Mouse (Mus musculus): Measurements from ENCODE around the gene Klhl30. TPM values are rescaled to one million over a fixed set of nuclear protein-coding genes. Genes with fewer than 3 reads are reported as not detected.
A peak's percentile ranks its signal among the peaks of the same experiment; 100 is the strongest.

Gene Klhl30
- polyA plus RNA-seq, 1 experiment = not detected

GRCm38 (mm10) chr1:91356105-91356504 is 5.3 kb downstream of the Klhl30 start:
- Histone ChIP-seq H3K4me1 (ENCODE audit: control insufficient read depth, insufficient read depth, low read length) (no peaks in the 10 kb centered on the region), H3K4me3 (ENCODE audit: insufficient read depth, low read length) (no peak overlapping the region), H3K27ac (ENCODE audit: insufficient read depth, low read depth, low read length) (no peak overlapping the region)
- TF ChIP-seq CTCF (IDR thresholded peaks at IDR 0.05; ENCODE audit: low read depth, low read length) (no peak), POLR2A (IDR thresholded peaks at IDR 0.05; ENCODE audit: borderline replicate concordance, low read depth, low read length) (no peak)

DNA sequence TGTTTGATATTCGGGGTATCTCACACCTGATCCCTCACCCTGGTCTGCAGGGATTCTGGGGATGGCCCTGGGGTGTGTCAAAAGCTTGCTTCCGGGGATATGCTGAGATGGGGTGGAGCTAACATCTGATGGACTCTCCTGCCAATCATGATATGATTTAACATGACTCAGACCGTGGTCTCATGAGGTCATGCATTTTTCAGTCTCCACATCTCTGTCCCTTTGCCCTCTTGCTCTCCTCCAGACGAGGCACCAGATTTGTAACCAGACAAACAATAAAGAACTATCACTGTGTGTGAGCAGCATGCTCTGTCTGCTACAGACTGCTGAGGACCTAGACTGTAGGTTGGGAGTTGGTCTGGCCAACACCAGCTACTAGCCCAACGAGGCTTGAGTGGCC is 11.3 kb downstream of the Klhl30 start:
- H3K27ac ChIP-seq (ENCODE audit: insufficient read depth, low read depth, low read length) = no peak overlapping the region

GRCm38 (mm10) chr1:91364822-91365644 is 14.2 kb downstream of the Klhl30 start:
- no peak overlapping the region for H3K4me3 ChIP-seq (ENCODE audit: insufficient read depth, low read length)
- no peak for TF ChIP-seq POLR2A (IDR thresholded peaks at IDR 0.05; ENCODE audit: borderline replicate concordance, low read depth, low read length)
- TF ChIP-seq CTCF (IDR thresholded peaks at IDR 0.05; ENCODE audit: low read depth, low read length) = no peak
- no peak overlapping the region for H3K27ac ChIP-seq (ENCODE audit: insufficient read depth, low read depth, low read length)

More for the DNA sequence above, 11.3 kb downstream of the Klhl30 start:
- H3K4me1 ChIP-seq (ENCODE audit: control insufficient read depth, insufficient read depth, low read length) = peaks cover 2% of the 10 kb centered on the region; the same call in 1 of the 2 replicates
- H3K4me3 ChIP-seq (ENCODE audit: insufficient read depth, low read length) = no peak overlapping the region
- TF ChIP-seq CTCF (IDR thresholded peaks at IDR 0.05; ENCODE audit: low read depth, low read length) = no peak
- TF ChIP-seq POLR2A (IDR thresholded peaks at IDR 0.05; ENCODE audit: borderline replicate concordance, low read depth, low read length) = no peak

DNA sequence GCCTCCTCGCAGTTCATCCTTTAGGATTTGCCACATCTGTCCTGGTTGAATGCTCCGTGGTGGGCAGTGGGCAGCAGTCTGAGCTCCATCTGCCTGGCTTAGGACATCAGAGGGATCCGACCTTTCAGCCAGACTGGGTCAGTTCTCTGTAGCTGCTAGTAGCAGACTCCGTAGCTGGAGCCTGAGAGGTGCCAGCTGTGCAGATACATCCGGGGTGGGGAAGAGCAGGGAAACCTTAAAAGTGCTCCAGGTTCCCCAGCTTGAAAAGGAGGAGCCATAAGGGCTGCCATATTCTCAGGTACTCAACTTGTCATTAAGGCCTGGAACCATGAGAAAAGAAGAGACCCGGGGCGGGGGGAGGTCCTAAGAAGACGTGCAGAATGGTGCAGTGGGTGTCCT is 15.0 kb downstream of the Klhl30 start:
- H3K4me3 ChIP-seq (ENCODE audit: insufficient read depth, low read length) = peak overlapping the region; percentile 50
- no peak overlapping the region for H3K27ac ChIP-seq (ENCODE audit: insufficient read depth, low read depth, low read length)
- H3K4me1 ChIP-seq (ENCODE audit: control insufficient read depth, insufficient read depth, low read length) = peaks cover 2% of the 10 kb centered on the region; the same call in 1 of the 2 replicates
- TF ChIP-seq POLR2A (IDR thresholded peaks at IDR 0.05; ENCODE audit: borderline replicate concordance, low read depth, low read length) = no peak
- TF ChIP-seq CTCF (IDR thresholded peaks at IDR 0.05; ENCODE audit: low read depth, low read length) = no peak

More at GRCm38 (mm10) chr1:91364822-91365644, 14.2 kb downstream of the Klhl30 start:
- H3K4me1 ChIP-seq (ENCODE audit: control insufficient read depth, insufficient read depth, low read length) = peaks cover 2% of the 10 kb centered on the region; the same call in 1 of the 2 replicates

GRCm38 (mm10) chr1:91366215-91367108 is 15.6 kb downstream of the Klhl30 start, which contains the start of gene Erfe:
Gene Erfe, plus strand, starts transcription at chr1:91366430.
- TF ChIP-seq CTCF (IDR thresholded peaks at IDR 0.05; ENCODE audit: low read depth, low read length) (no peak; the same call in 1 of the 2 replicates), POLR2A (IDR thresholded peaks at IDR 0.05; ENCODE audit: borderline replicate concordance, low read depth, low read length) (no peak)
- H3K4me1 ChIP-seq (ENCODE audit: control insufficient read depth, insufficient read depth, low read length) = peaks cover 2% of the 10 kb centered on the region; the same call in 1 of the 2 replicates
- no peak within 1 kb of the TSS for H3K27ac ChIP-seq (ENCODE audit: insufficient read depth, low read depth, low read length)
- H3K4me3 ChIP-seq (ENCODE audit: insufficient read depth, low read length) = peak within 1 kb of the TSS; percentile 50

DNA sequence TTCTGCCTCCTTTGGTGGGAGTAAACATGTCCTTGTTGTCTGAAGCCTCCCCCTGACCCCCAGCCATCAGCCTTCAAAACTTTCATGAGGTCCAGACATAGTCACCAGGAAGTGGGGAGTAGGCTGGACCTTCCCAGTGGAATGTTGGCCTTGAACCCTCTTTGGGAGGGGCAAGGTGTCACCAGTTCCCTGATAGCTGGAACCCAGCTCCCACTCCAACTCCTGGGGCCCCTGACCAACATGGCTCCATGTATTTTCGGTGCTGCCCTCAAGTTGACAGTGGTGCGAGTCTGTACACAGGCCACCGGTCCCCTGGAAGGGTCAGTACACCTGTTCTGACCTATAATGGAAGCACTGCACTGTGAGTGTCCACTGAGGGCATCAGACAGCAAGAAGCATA is 16.5 kb downstream of the Klhl30 start:
- no peak overlapping the region for H3K27ac ChIP-seq (ENCODE audit: insufficient read depth, low read depth, low read length)

DNA sequence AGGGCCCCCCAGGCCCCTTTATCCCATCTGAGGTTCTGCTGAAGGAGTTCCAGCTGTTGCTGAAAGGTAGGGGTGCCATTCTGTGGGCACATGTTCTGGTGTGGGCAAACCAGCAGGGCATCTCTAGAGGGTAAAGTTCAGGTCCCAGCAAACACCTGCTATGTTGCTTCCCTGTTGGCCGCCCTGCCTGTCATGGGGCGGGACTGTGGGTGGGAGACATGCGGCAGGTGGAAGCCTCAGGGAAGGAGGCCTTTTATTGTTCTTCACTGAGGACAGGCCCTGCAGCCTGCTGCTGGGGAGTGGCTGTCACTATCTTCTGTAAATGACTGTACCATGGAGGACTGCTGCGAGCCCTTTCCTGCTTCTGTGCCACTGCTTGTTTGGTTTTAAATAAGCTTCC is 18.6 kb downstream of the Klhl30 start:
- H3K4me3 ChIP-seq (ENCODE audit: insufficient read depth, low read length) = no peak overlapping the region
- H3K4me1 ChIP-seq (ENCODE audit: control insufficient read depth, insufficient read depth, low read length) = peaks cover 2% of the 10 kb centered on the region; the same call in 1 of the 2 replicates
- no peak for TF ChIP-seq POLR2A (IDR thresholded peaks at IDR 0.05; ENCODE audit: borderline replicate concordance, low read depth, low read length)
- TF ChIP-seq CTCF (IDR thresholded peaks at IDR 0.05; ENCODE audit: low read depth, low read length) = no peak
- no peak overlapping the region for H3K27ac ChIP-seq (ENCODE audit: insufficient read depth, low read depth, low read length)

More for the DNA sequence above, 16.5 kb downstream of the Klhl30 start:
- TF ChIP-seq CTCF (IDR thresholded peaks at IDR 0.05; ENCODE audit: low read depth, low read length) (no peak), POLR2A (IDR thresholded peaks at IDR 0.05; ENCODE audit: borderline replicate concordance, low read depth, low read length) (no peak)
- H3K4me3 ChIP-seq (ENCODE audit: insufficient read depth, low read length) = no peak overlapping the region
- H3K4me1 ChIP-seq (ENCODE audit: control insufficient read depth, insufficient read depth, low read length) = peaks cover 2% of the 10 kb centered on the region; the same call in 1 of the 2 replicates

DNA sequence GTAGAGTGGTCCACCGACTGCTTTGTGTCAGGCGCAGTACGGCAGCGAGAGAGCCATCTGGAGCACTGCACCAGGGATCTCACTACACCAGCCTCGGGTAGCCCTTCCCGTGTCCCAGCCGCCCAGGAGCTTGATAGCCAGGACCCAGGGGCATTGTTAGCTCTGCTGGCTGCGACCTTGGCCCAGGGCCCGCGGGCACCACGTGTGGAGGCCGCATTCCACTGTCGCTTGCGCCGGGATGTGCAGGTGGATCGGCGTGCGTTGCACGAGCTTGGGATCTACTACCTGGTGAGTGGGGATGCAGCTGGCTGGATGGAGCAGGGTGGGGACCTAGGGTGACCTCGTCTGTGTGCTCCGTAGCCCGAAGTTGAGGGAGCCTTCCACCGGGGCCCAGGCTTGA is 19.2 kb downstream of the Klhl30 start:
- Histone ChIP-seq H3K4me3 (ENCODE audit: insufficient read depth, low read length) (no peak overlapping the region), H3K4me1 (ENCODE audit: control insufficient read depth, insufficient read depth, low read length) (peaks cover 2% of the 10 kb centered on the region; the same call in 1 of the 2 replicates), H3K27ac (ENCODE audit: insufficient read depth, low read depth, low read length) (no peak overlapping the region)
- TF ChIP-seq CTCF (IDR thresholded peaks at IDR 0.05; ENCODE audit: low read depth, low read length) (no peak), POLR2A (IDR thresholded peaks at IDR 0.05; ENCODE audit: borderline replicate concordance, low read depth, low read length) (no peak)

DNA sequence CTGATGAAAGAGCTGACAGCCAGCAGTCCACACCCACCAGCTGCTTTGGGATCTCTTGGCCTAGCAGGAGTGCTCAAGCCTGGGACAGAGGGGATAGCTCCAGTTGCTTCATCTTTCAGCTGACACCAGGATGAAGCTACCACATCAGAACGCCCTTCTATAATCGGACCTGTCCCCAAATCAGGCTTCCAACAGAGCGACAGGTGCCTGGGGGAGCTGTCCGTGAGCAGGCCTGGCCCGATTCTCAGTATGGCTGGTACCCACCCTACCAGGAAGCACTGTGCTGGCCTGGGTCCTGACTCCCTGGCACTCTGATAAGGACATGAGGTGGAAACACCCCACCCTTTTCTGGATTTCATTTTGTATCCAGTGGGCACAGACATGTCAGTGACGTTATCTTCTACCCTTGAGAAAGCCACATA is 22.6 kb downstream of the Klhl30 start:
- TF ChIP-seq CTCF (IDR thresholded peaks at IDR 0.05; ENCODE audit: low read depth, low read length) = no peak
- no peak for TF ChIP-seq POLR2A (IDR thresholded peaks at IDR 0.05; ENCODE audit: borderline replicate concordance, low read depth, low read length)
- H3K4me1 ChIP-seq (ENCODE audit: control insufficient read depth, insufficient read depth, low read length) = no peaks in the 10 kb centered on the region
- H3K4me3 ChIP-seq (ENCODE audit: insufficient read depth, low read length) = no peak overlapping the region
- H3K27ac ChIP-seq (ENCODE audit: insufficient read depth, low read depth, low read length) = no peak overlapping the region

All from bone marrow macrophage, adult 2 months (primary cell).